Mouse (Mus musculus): Measurements from ENCODE around the gene Hspa4. TPM values are rescaled to one million over a fixed set of nuclear protein-coding genes. Genes with fewer than 3 reads are reported as not detected.
"Not testable (repeated sequence)": the region's sequence is repeated elsewhere in the genome, so short reads cannot be mapped to it uniquely, and the experiment has no call there.

Gene Hspa4
- polyA plus RNA-seq, 1 experiment from 2014 or later, result 85.2 TPM

- peak overlapping the region; percentile 63 for H3K4me2 ChIP-seq (ENCODE audit: low read depth, low read length)
- 87% methylated on average over 7 of the region's 7 CpGs for WGBS
- H3K36me3 ChIP-seq (ENCODE audit: control insufficient read depth, insufficient read depth, low read length), result peaks cover 2% of the 10 kb centered on the region; the same call in 1 of the 2 replicates
- no peak for ATAC-seq
- peaks cover 32% of the 10 kb centered on the region for H3K4me1 ChIP-seq (ENCODE audit: control insufficient read depth, insufficient read depth, low read length)
- peak overlapping the region; percentile 99 for H3K4me3 ChIP-seq (ENCODE audit: low read length)
- no peak overlapping the region; the same call in 1 of the 2 replicates for H3K27ac ChIP-seq (ENCODE audit: low read length)
- no peaks in the 10 kb centered on the region for H3K9me3 ChIP-seq (ENCODE audit: control insufficient read depth, low read length)
- peak overlapping the region; percentile 99 for H3K9ac ChIP-seq (ENCODE audit: low read depth, low read length)
- no peaks in the 10 kb centered on the region for H3K27me3 ChIP-seq (replicated peaks; ENCODE audit: control insufficient read depth, insufficient read depth, low read length)
Observed at GRCm38 (mm10) chr11:53297947-53298860, 2.1 kb downstream of the Hspa4 start.

- WGBS, result 71% methylated on average over 4 of the region's 4 CpGs
- Histone ChIP-seq H3K9me3 (ENCODE audit: control insufficient read depth, low read length) (no peaks in the 10 kb centered on the region), H3K9ac (ENCODE audit: low read depth, low read length) (no peak overlapping the region), H3K27ac (ENCODE audit: low read length) (no peak overlapping the region), H3K36me3 (ENCODE audit: control insufficient read depth, insufficient read depth, low read length) (peaks cover 2% of the 10 kb centered on the region; the same call in 1 of the 2 replicates), H3K4me3 (ENCODE audit: low read length) (no peak overlapping the region), H3K4me1 (ENCODE audit: control insufficient read depth, insufficient read depth, low read length) (peaks cover 32% of the 10 kb centered on the region), H3K4me2 (ENCODE audit: low read depth, low read length) (no peak overlapping the region), H3K27me3 (replicated peaks; ENCODE audit: control insufficient read depth, insufficient read depth, low read length) (no peaks in the 10 kb centered on the region)
- ATAC-seq, result no peak
Observed at GRCm38 (mm10) chr11:53296880-53297279, 3.4 kb downstream of the Hspa4 start.

DNA sequence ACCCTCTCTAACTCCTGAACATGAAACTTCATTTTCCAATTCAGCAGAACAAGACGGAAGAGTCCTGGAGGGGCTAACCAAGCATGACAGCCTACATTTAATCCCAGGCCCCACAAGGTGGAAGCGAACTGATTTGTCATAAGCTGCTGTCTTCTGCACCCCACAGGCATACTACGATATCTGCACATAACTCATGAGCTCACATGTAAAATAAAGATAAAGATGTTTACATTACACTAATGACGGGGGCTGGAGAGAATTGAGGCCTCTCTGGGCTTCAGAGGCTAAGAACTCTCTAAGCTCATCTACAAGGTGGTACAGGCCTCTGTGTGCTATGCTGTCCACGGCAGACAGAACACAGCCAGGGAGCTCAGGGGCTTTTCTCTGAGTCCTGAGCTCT, 5.8 kb downstream of the Hspa4 start:
- Histone ChIP-seq H3K27me3 (replicated peaks; ENCODE audit: control insufficient read depth, insufficient read depth, low read length) (no peaks in the 10 kb centered on the region), H3K4me1 (ENCODE audit: control insufficient read depth, insufficient read depth, low read length) (peaks cover 32% of the 10 kb centered on the region), H3K4me2 (ENCODE audit: low read depth, low read length) (no peak overlapping the region), H3K36me3 (ENCODE audit: control insufficient read depth, insufficient read depth, low read length) (peaks cover 2% of the 10 kb centered on the region; the same call in 1 of the 2 replicates), H3K9ac (ENCODE audit: low read depth, low read length) (no peak overlapping the region), H3K4me3 (ENCODE audit: low read length) (no peak overlapping the region), H3K27ac (ENCODE audit: low read length) (peak overlapping the region; percentile 37; the same call in 1 of the 2 replicates), H3K9me3 (ENCODE audit: control insufficient read depth, low read length) (no peaks in the 10 kb centered on the region)
- peak; percentile 31; the same call in 1 of the 2 replicates for ATAC-seq
- WGBS, result 62% methylated on average over 5 of the region's 5 CpGs

DNA sequence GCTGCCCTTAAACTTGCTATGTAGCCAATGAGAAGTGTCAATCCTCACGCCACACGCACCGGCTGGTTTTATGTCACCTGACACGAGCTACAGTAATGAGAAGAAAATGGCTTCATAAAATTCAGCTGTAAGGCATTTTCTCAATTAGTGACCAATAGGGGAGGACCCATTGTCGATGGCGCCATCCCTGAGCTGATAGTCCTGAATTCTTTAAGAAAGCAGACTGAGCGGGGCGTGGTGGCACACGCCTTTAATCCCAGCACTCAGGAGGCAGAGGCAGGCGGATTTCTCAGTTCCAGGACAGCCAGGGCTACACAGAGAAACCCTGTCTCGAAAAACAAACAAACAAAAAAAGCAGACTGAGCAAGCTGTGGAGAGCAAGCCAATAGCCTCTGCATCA, 9.4 kb downstream of the Hspa4 start:
- no peak overlapping the region for H3K4me2 ChIP-seq (ENCODE audit: low read depth, low read length)
- no peaks in the 10 kb centered on the region for H3K27me3 ChIP-seq (replicated peaks; ENCODE audit: control insufficient read depth, insufficient read depth, low read length)
- peaks cover 12% of the 10 kb centered on the region for H3K4me1 ChIP-seq (ENCODE audit: control insufficient read depth, insufficient read depth, low read length)
- WGBS, result 93% methylated on average over 11 of the region's 11 CpGs
- ATAC-seq, result no peak
- no peak overlapping the region for H3K27ac ChIP-seq (ENCODE audit: low read length)
- H3K4me3 ChIP-seq (ENCODE audit: low read length), result no peak overlapping the region
- H3K9ac ChIP-seq (ENCODE audit: low read depth, low read length), result no peak overlapping the region
- peaks cover 20% of the 10 kb centered on the region; the same call in 1 of the 2 replicates for H3K36me3 ChIP-seq (ENCODE audit: control insufficient read depth, insufficient read depth, low read length)
- H3K9me3 ChIP-seq (ENCODE audit: control insufficient read depth, low read length), result no peaks in the 10 kb centered on the region

DNA sequence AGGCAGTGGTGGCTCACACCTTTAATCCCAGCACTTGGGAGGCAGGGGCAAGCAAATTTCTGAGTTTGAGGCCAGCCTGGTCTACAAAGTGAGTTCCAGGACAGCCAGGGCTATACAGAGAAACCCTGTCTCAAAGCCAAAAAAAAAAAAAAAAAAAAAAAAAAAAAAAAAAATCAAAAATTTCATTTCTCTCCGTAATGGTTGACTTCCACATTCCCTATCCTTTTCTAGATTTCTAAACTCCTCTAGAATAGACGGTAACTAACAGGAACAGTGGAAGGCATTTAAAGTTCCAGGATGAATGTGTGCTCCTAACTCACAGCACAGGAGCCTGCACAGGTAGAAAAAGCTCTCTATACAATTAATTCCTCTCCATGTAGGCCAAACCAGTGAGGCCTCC, 10.1 kb downstream of the Hspa4 start:
- H3K4me3 ChIP-seq (ENCODE audit: low read length); H3K4me2 ChIP-seq (ENCODE audit: low read depth, low read length); H3K27me3 ChIP-seq (replicated peaks; ENCODE audit: control insufficient read depth, insufficient read depth, low read length); H3K27ac ChIP-seq (ENCODE audit: low read length); ATAC-seq; H3K9ac ChIP-seq (ENCODE audit: low read depth, low read length); H3K9me3 ChIP-seq (ENCODE audit: control insufficient read depth, low read length); H3K4me1 ChIP-seq (ENCODE audit: control insufficient read depth, insufficient read depth, low read length): not testable (repeated sequence)
- 92% methylated on average over 2 of the region's 2 CpGs for WGBS
- H3K36me3 ChIP-seq (ENCODE audit: control insufficient read depth, insufficient read depth, low read length), result peaks cover 22% of the 10 kb centered on the region; the same call in 1 of the 2 replicates

- no peak for ATAC-seq
- peaks cover 22% of the 10 kb centered on the region for H3K36me3 ChIP-seq (ENCODE audit: control insufficient read depth, insufficient read depth, low read length)
Observed at GRCm38 (mm10) chr11:53285885-53286284, 14.4 kb downstream of the Hspa4 start.

DNA sequence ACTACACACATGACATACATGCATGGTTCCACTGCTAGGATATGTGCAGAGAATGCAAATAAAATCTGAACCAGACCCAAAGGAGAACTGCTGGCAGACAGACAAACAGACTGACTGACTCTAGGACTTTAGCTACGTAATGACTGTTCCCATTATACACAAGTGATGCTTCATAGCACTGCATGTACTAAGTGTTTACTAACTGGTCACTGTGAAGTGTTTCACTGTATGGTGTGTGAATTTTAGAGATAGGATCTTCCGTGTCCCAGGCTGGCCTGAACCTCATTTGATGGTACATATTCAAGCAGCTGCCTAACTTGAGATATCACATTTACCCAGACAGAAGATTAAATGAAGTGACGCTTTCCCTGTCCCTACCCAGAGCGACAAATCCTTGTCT, 21.8 kb downstream of the Hspa4 start:
- Histone ChIP-seq H3K27me3 (replicated peaks; ENCODE audit: control insufficient read depth, insufficient read depth, low read length) (no peaks in the 10 kb centered on the region), H3K27ac (ENCODE audit: low read length) (no peak overlapping the region), H3K4me1 (ENCODE audit: control insufficient read depth, insufficient read depth, low read length) (no peaks in the 10 kb centered on the region), H3K4me2 (ENCODE audit: low read depth, low read length) (no peak overlapping the region), H3K4me3 (ENCODE audit: low read length) (no peak overlapping the region), H3K9me3 (ENCODE audit: control insufficient read depth, low read length) (no peaks in the 10 kb centered on the region), H3K36me3 (ENCODE audit: control insufficient read depth, insufficient read depth, low read length) (peaks cover 12% of the 10 kb centered on the region; the same call in 1 of the 2 replicates), H3K9ac (ENCODE audit: low read depth, low read length) (no peak overlapping the region)
- ATAC-seq, result no peak
- 89% methylated on average over 4 of the region's 4 CpGs for WGBS

More at GRCm38 (mm10) chr11:53285885-53286284, 14.4 kb downstream of the Hspa4 start:
- no peaks in the 10 kb centered on the region for H3K27me3 ChIP-seq (replicated peaks; ENCODE audit: control insufficient read depth, insufficient read depth, low read length)
- H3K4me1 ChIP-seq (ENCODE audit: control insufficient read depth, insufficient read depth, low read length), result no peaks in the 10 kb centered on the region
- 87% methylated on average over 6 of the region's 6 CpGs for WGBS
- H3K9me3 ChIP-seq (ENCODE audit: control insufficient read depth, low read length), result no peaks in the 10 kb centered on the region
- no peak overlapping the region for H3K4me2 ChIP-seq (ENCODE audit: low read depth, low read length)
- H3K4me3 ChIP-seq (ENCODE audit: low read length), result no peak overlapping the region
- no peak overlapping the region for H3K27ac ChIP-seq (ENCODE audit: low read length)
- no peak overlapping the region for H3K9ac ChIP-seq (ENCODE audit: low read depth, low read length)

DNA sequence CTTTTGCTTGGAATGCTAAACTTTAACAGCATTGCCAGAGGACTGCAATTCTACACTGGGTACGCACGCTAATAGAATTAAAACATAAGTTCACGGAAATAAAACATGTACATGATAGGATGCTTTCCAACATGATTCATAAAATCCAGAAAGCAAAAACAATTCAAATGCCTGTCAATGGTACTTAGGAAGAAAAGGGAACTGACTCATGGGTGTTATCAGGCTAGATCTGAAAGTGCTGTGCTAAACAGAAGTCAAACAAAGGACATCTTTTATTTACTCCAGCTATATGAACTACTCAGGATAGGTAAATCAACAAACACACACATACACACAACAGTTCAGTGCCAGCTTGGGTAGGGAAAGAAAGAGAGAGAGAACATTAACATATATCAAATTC, 24.9 kb downstream of the Hspa4 start:
- H3K4me1 ChIP-seq (ENCODE audit: control insufficient read depth, insufficient read depth, low read length), result no peaks in the 10 kb centered on the region
- no peak overlapping the region for H3K4me2 ChIP-seq (ENCODE audit: low read depth, low read length)
- H3K4me3 ChIP-seq (ENCODE audit: low read length), result no peak overlapping the region
- H3K9me3 ChIP-seq (ENCODE audit: control insufficient read depth, low read length), result no peaks in the 10 kb centered on the region
- no peak overlapping the region for H3K9ac ChIP-seq (ENCODE audit: low read depth, low read length)
- 94% methylated on average over 3 of the region's 3 CpGs for WGBS
- H3K27me3 ChIP-seq (replicated peaks; ENCODE audit: control insufficient read depth, insufficient read depth, low read length), result no peaks in the 10 kb centered on the region
- H3K36me3 ChIP-seq (ENCODE audit: control insufficient read depth, insufficient read depth, low read length), result peaks cover 24% of the 10 kb centered on the region
- no peak overlapping the region for H3K27ac ChIP-seq (ENCODE audit: low read length)
- ATAC-seq, result no peak

- H3K4me3 ChIP-seq (ENCODE audit: low read length), result no peak overlapping the region
- WGBS, result 88% methylated on average over 5 of the region's 5 CpGs
- ATAC-seq, result no peak
- no peak overlapping the region for H3K9ac ChIP-seq (ENCODE audit: low read depth, low read length)
- H3K4me1 ChIP-seq (ENCODE audit: control insufficient read depth, insufficient read depth, low read length), result no peaks in the 10 kb centered on the region
- H3K27me3 ChIP-seq (replicated peaks; ENCODE audit: control insufficient read depth, insufficient read depth, low read length), result no peaks in the 10 kb centered on the region
- no peak overlapping the region for H3K27ac ChIP-seq (ENCODE audit: low read length)
- H3K4me2 ChIP-seq (ENCODE audit: low read depth, low read length), result no peak overlapping the region
- H3K36me3 ChIP-seq (ENCODE audit: control insufficient read depth, insufficient read depth, low read length), result peaks cover 31% of the 10 kb centered on the region
- no peaks in the 10 kb centered on the region for H3K9me3 ChIP-seq (ENCODE audit: control insufficient read depth, low read length)
Observed at GRCm38 (mm10) chr11:53273313-53273712, 26.9 kb downstream of the Hspa4 start.

Measured in intestine, embryonic 16.5 days (tissue).